Mouse (Mus musculus): ENCODE measurements at regions not wholly inside any gene's neighbourhood (a gene's known extent, or its start where the extent isn't known, plus 50 kb on each side); places are given as distances from the start of the nearest gene placed in this dataset.

DNA sequence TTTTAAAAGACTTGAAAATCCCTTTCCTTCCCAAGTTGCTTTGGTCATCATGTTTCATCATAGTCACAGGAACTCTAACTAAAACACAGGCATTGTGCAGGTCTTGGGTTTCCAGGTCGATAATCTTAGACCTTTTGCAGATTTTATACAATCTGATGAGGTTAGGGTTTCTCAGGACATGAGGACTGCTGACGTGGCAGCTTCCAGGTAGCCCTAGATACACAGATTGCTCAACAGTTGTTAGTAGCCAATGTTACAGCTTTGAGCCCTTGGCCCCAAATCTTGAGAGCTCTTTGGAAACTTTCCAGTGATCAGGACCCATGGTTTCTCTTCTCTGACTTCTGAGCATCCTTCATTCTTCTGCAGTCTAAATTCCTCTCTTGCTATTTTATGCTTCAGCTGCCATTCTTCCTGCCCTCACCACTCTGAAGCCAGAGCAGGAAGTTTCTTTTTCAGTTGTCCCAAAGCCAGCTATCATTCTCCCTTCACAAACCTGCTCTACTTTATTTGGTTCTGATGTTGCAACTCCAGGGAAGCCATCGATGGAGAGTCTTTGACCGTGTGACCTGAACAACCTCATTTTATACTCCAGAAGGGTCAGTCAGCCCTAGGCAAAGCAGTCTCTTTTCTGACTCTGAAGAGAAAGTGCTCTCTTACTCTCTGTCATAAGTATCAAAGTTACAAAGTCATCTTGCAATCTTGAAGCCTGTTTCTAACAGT lies 71.3 kb upstream of the A1bg start:
- DNase-seq (ENCODE audit: low spot score): no peak

- no peak for DNase-seq (ENCODE audit: low spot score)
These were observed 70.6 kb upstream of the A1bg start for GRCm38 (mm10) chr15:60993394-60993793.

DNA sequence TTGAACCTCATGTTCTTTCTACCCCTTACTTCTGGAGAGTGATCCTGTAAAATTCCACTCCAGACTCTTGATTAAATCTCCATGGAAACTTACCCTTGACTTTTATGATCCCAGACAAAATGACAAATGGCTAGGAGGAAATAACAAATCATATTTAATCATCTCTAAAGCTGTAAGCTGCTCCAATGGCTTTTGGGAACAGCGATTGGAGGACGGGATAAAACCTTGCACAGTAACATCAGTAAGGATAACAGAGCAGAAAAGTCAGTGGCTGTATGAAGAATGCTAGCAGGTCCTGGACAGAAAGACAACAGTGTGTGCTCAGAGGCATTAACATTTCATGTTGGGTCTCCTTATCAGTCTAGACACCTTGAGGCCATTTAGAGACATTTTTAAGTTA lies 59.8 kb upstream of the A1bg start:
- no peak for DNase-seq (ENCODE audit: low spot score)
